Mouse (Mus musculus) layer of hippocampus, adult 2 months (tissue): Measurements from ENCODE around the gene Manf. TPM values are rescaled to one million over a fixed set of nuclear protein-coding genes. Genes with fewer than 3 reads are reported as not detected.

Experiments used
- DNase-seq, 2 experiments: peaks; one replicate each; pipeline ENCODE4 v3.0.0; 2022; ENCODE audit warnings: low spot score in 2 of 2
- H3K27ac ChIP-seq: fragments of 200-600 bp; 2 replicates; pipeline ENCODE4 v1.8.1; 2022
- H3K4me3 ChIP-seq: fragments of 200-600 bp; 2 replicates; pipeline ENCODE4 v1.8.1; 2022; ENCODE audit warnings: mild to moderate bottlenecking
- CTCF ChIP-seq: fragments of 200-600 bp; conservative IDR thresholded peaks from 2 replicates; pipeline ENCODE4 v1.8.1; 2022; ENCODE audit warnings: antibody characterized with exemption, mild to moderate bottlenecking, moderate library complexity
- long read RNA-seq, 2 experiments: library from polyadenylated mRNA; stranded (forward); transcript quantifications; one replicate each; pipeline ENCODE4 v2.0.0; 2021; ENCODE audit warnings: borderline mapping rate in 2 of 2
- total RNA-seq, 2 experiments: library from RNA; stranded (reverse); gene quantifications; 2 replicates each; pipeline ENCODE4 v1.2.3; 2021

The Manf gene
- total RNA-seq = 100 to 1,000 TPM; 121 to 126 TPM
- long read RNA-seq, experiment 1, transcript Manf-202 (4 exons, 2,247 nt) = major isoform, 22 of 26 reads
- long read RNA-seq, experiment 1, partial matches to known transcripts = 0 of 26 reads
- long read RNA-seq, experiment 1, other reads (novel, unspliced or antisense) = 4 of 26 reads
- long read RNA-seq, experiment 2, transcript Manf-202 (4 exons, 2,247 nt) = major isoform, 47 of 55 reads
- long read RNA-seq, experiment 2, partial matches to known transcripts = 0 of 55 reads
- long read RNA-seq, experiment 2, other reads (novel, unspliced or antisense) = 7 of 55 reads

DNA sequence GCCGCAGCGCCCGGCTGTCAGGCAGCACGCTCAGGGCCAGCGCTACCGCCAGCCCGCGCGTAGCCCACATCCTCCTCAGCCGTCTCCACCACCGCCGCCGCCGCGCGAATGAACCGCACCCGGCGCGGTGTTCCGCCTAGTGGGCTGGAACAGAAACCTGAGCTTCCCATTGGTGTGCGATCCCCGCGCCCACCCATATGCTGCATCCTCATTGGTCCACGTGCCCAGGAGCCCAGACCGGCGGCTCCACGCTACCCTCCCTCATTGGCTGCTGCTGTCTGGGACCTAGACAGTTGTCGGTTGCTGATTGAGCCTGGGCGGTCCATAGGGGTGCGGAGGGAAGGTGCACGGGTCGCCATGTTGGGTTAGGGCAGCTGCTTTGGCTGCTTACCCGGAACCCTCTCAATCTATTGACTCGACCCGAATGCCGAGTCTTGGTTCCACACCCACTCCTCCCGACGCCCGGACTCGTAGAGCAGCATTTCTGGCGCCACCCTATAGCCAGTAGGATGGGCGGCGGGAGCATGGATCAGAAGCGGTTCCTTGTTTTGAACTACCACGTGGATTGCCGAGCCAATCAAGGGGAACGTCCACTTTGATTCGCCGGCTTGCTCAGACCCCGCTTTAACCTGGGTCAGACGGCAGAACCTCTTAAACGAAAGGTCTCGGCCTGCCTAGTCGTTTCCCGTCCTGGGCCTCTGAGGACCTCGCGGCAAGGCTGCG, at the start of gene Manf:
Gene Manf (minus strand): TSS at position 151 of the 723 bp plus-strand sequence.
- peak; percentile 66 for TF ChIP-seq CTCF
- Histone ChIP-seq H3K4me3 (peak within 1 kb of the TSS; percentile 91), H3K27ac (peak within 1 kb of the TSS; percentile 95)
- DNase-seq = peak; percentile 97 to 99

GRCm38 (mm10) chr9:106934998-106935397, 43.2 kb upstream of the Manf start:
- no peak for DNase-seq
- no peak overlapping the region for H3K27ac ChIP-seq
- no peak for TF ChIP-seq CTCF
- H3K4me3 ChIP-seq = no peak overlapping the region

GRCm38 (mm10) chr9:106914878-106915277, 23.1 kb upstream of the Manf start:
- no peak for TF ChIP-seq CTCF

DNA sequence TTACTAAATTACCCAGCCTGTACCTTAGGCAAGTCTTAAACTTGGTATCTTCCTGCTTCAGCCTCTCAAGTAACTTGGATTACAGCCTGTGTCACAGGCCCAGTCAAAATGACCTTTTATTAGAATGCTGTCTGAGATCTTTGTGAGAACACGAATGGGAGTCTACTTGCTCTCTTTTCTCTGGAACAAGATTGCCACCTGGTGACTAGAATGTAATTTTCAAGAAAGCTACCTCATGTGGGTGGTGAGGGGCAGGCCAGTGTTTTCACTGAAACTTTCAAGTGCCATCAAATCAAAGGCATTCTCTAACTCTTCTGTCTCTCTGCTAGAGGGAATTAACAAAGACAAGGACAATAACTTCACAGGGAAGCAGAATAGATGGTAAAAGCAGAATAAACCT, 22.0 kb upstream of the Manf start:
- TF ChIP-seq CTCF = peak; percentile 18; the same call in 1 of the 2 replicates
- no peak for DNase-seq
- Histone ChIP-seq H3K27ac (no peak overlapping the region), H3K4me3 (no peak overlapping the region)

More at GRCm38 (mm10) chr9:106914878-106915277, 23.1 kb upstream of the Manf start:
- no peak overlapping the region for H3K4me3 ChIP-seq
- no peak overlapping the region; the same call in 1 of the 2 replicates for H3K27ac ChIP-seq
- DNase-seq = no peak

- TF ChIP-seq CTCF = no peak
- no peak overlapping the region for H3K4me3 ChIP-seq
Observed at GRCm38 (mm10) chr9:106911624-106912023, 19.8 kb upstream of the Manf start.

DNA sequence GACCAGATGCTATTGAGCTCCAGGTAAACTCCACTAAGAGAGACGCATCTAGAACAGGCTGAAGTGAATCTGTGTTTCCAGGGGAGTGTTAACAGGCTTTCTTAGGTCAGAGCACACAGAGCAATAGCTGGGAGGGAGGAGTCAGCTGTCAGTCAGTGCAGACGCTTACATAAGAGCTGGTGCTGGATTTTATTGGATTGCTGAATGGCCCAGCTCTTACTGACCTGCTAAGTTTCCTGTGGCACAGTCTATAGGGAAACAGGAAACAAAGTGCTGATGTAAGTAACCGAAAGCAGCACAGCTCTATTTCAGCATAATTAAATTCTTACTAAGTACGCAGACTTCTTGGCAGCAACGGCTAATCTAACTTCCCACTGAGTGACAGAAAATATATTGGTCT, 16.9 kb upstream of the Manf start:
- Histone ChIP-seq H3K27ac (0 out of 2 replicates have a peak overlapping the region, but pooled peaks have one; percentile 16), H3K4me3 (no peak overlapping the region)
- no peak for TF ChIP-seq CTCF
- DNase-seq = no peak

More at GRCm38 (mm10) chr9:106911624-106912023, 19.8 kb upstream of the Manf start:
- no peak overlapping the region for H3K27ac ChIP-seq
- DNase-seq = no peak

- no peak for TF ChIP-seq CTCF
- H3K4me3 ChIP-seq = no peak overlapping the region
- DNase-seq = no peak
- H3K27ac ChIP-seq = no peak overlapping the region
Observed at GRCm38 (mm10) chr9:106908174-106908573, 16.4 kb upstream of the Manf start.

DNA sequence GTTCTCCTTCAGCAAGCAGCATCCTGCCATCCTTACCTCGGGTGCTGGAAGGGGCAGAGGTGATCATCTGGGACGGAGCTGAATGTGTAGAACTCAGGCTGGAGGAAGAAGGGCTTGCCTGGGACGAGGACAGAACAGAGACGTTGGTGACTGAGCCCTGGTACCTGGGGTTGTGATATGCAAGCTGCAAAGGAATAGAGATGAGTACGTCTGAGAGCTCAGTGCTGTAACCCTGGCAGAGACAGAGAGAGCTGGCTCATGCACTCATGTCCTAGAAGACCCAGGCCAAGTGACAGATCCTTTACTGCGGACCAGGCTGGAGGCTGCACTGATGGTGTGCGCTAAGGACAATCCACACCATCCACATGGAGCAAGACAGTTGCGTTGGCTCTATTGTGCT, 14.8 kb upstream of the Manf start:
- Histone ChIP-seq H3K4me3 (no peak overlapping the region), H3K27ac (no peak overlapping the region)
- DNase-seq = no peak
- TF ChIP-seq CTCF = no peak

DNA sequence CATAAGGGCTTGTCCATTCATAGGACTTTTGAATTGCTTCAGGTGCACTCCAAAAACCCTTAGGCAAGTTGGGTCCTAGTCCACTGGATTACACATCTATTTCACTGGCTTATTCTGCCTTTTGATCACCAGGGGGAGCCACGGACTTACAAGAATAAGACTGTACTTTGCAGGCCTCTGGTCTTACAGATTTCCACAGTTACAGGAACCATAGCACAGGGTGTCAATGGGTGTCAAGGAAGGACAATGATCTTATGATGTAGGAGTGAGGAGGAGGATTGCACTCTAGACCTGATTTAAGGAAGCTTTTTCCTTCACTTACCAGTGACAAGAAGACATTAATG, 12.0 kb upstream of the Manf start:
- TF ChIP-seq CTCF = peak; percentile 83
- DNase-seq = peak in 1 of 2 experiments; percentile 65
- no peak overlapping the region for H3K27ac ChIP-seq

GRCm38 (mm10) chr9:106903099-106903790, 11.5 kb upstream of the Manf start:
- H3K4me3 ChIP-seq = no peak overlapping the region
- no peak for TF ChIP-seq CTCF
- DNase-seq = no peak

More for the DNA sequence above, 12.0 kb upstream of the Manf start:
- H3K4me3 ChIP-seq = no peak overlapping the region

GRCm38 (mm10) chr9:106901596-106901995, 9.8 kb upstream of the Manf start:
- DNase-seq = no peak
- TF ChIP-seq CTCF = no peak
- no peak overlapping the region for H3K27ac ChIP-seq
- no peak overlapping the region for H3K4me3 ChIP-seq

More at GRCm38 (mm10) chr9:106903099-106903790, 11.5 kb upstream of the Manf start:
- no peak overlapping the region for H3K27ac ChIP-seq

DNA sequence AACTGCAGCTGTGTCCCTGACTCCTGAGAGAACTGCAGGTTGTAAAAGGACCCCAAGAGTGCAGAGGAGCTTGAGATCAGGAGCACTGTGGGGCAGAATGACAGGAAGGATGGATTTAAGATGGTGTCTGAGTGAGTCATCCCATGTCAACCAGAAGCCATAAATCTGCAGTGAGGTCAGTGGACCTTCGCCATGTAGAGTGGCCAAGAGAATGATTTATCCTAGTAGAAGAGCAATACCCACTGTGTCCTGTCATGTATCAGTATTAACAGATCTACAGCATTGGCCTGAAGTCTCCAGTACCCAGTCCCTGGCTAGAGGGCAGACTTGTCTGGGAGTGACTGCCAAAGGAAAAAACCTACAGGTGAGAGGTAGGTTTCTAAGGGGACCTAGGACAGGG, 7.1 kb upstream of the Manf start:
- no peak overlapping the region for H3K4me3 ChIP-seq
- DNase-seq = no peak
- H3K27ac ChIP-seq = no peak overlapping the region
- TF ChIP-seq CTCF = no peak

DNA sequence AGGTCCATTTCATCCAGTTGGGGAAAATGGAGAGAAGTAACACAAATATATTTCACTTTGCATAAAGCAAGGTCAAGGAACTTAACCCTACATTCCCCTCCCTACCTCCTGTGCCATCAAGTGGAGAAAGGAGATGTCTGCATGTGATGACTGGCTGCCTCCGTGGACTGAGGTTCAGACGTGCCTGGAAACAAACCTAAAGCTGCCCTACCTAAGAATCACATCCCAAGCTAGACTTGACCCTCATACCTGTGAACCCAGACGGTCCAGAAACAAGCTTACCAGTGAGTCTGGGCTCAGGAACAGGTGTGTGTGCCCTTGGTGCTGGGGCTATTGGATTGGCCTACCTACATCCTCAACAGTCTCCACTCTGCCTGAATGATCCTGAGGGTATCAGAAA, 1.5 kb upstream of the Manf start:
- Histone ChIP-seq H3K4me3 (no peak overlapping the region), H3K27ac (peak overlapping the region; percentile 95; the same call in 1 of the 2 replicates)
- no peak for DNase-seq
- TF ChIP-seq CTCF = no peak
